Mouse (Mus musculus) right cerebral cortex, postnatal 25 days (tissue): Measurements from ENCODE around the gene Blcap.
"Not testable (repeated sequence)": the region's sequence is repeated elsewhere in the genome, so short reads cannot be mapped to it uniquely, and the experiment has no call there.

Experiments used
- DNase-seq: peaks from one replicate; pipeline ENCODE4 v3.0.0; 2022

Blcap gene

GRCm38 (mm10) chr2:157571224-157571832 lies at the start of gene Blcap:
Blcap (minus strand) TSS chr2:157571274.
- DNase-seq = peak; percentile 43

- DNase-seq = no peak
Measured at GRCm38 (mm10) chr2:157618393-157618792, 47.3 kb upstream of the Blcap start.

GRCm38 (mm10) chr2:157613997-157614396 lies 42.9 kb upstream of the Blcap start:
- no peak for DNase-seq

- no peak for DNase-seq
Measured at GRCm38 (mm10) chr2:157611735-157612134, 40.7 kb upstream of the Blcap start.

- DNase-seq = no peak
Measured at GRCm38 (mm10) chr2:157607542-157608236, 36.6 kb upstream of the Blcap start.

- peak; percentile 73 for DNase-seq
Measured at GRCm38 (mm10) chr2:157605025-157605675, 34.1 kb upstream of the Blcap start.

GRCm38 (mm10) chr2:157601435-157601839 lies 30.4 kb upstream of the Blcap start:
- DNase-seq = no peak

GRCm38 (mm10) chr2:157596876-157597566 lies 25.9 kb upstream of the Blcap start:
- DNase-seq = no peak

GRCm38 (mm10) chr2:157585351-157585750 lies 14.3 kb upstream of the Blcap start:
- DNase-seq = not testable (repeated sequence)

GRCm38 (mm10) chr2:157572786-157573185 lies 1.7 kb upstream of the Blcap start:
- DNase-seq = no peak

GRCm38 (mm10) chr2:157569796-157570485 lies 1.1 kb downstream of the Blcap start:
- no peak for DNase-seq

GRCm38 (mm10) chr2:157568881-157569280 lies 2.2 kb downstream of the Blcap start:
- DNase-seq = no peak

GRCm38 (mm10) chr2:157567235-157567961 lies 3.7 kb downstream of the Blcap start:
- DNase-seq = no peak

- peak; percentile 84 for DNase-seq
Measured at GRCm38 (mm10) chr2:157566260-157566952, 4.7 kb downstream of the Blcap start.

GRCm38 (mm10) chr2:157565898-157566259 lies 5.2 kb downstream of the Blcap start:
- DNase-seq = no peak

- no peak for DNase-seq
Measured at GRCm38 (mm10) chr2:157565446-157565845, 5.6 kb downstream of the Blcap start.

- DNase-seq = no peak
Measured at GRCm38 (mm10) chr2:157564723-157565122, 6.4 kb downstream of the Blcap start.

GRCm38 (mm10) chr2:157563031-157563430 lies 8.0 kb downstream of the Blcap start:
- no peak for DNase-seq

- DNase-seq = peak; percentile 55
Measured at GRCm38 (mm10) chr2:157561165-157561836, 9.8 kb downstream of the Blcap start.

- no peak for DNase-seq
Measured at GRCm38 (mm10) chr2:157560302-157560701, 10.8 kb downstream of the Blcap start.

- DNase-seq = peak; percentile 48
Measured at GRCm38 (mm10) chr2:157559858-157560257, 11.2 kb downstream of the Blcap start, which contains the start of gene Nnat. Nnat (plus strand) TSS chr2:157560078.
